Mouse (Mus musculus): Measurements from ENCODE around the gene Zfp62.

Zfp62 gene

GRCm38 (mm10) chr11:49203771-49204497 lies 842 bp downstream of the Zfp62 start:
- CTCF ChIA-PET, result interaction anchor here (1.1 kb wide), 1 partner anchor 36 kb away, joined by 5 read pairs; no protein-coding TSS in a partner anchor

- CTCF ChIA-PET, result interaction anchor here (0.6 kb wide), 2 partner anchors 367 to 409 kb away, joined by 3 read pairs; no protein-coding TSS in a partner anchor
These were observed 2.0 kb downstream of the Zfp62 start for GRCm38 (mm10) chr11:49205080-49205590.

GRCm38 (mm10) chr11:49207495-49207894 lies 4.4 kb downstream of the Zfp62 start:
- CTCF ChIA-PET, result interaction anchor here (0.6 kb wide), 2 partner anchors 68 to 435 kb away, joined by 4 read pairs; no protein-coding TSS in a partner anchor

- CTCF ChIA-PET, result no interaction called here
These were observed 9.5 kb downstream of the Zfp62 start for GRCm38 (mm10) chr11:49212577-49212976.

- CTCF ChIA-PET, result interaction anchor here (0.6 to 0.8 kb wide), 2 partner anchors 26 to 27 kb away, joined by 3 read pairs; no protein-coding TSS in a partner anchor
These were observed 10.4 kb downstream of the Zfp62 start for GRCm38 (mm10) chr11:49213505-49213904.

GRCm38 (mm10) chr11:49219271-49219670 lies 16.2 kb downstream of the Zfp62 start:
- CTCF ChIA-PET, result no interaction called here

GRCm38 (mm10) chr11:49224455-49224854 lies 21.4 kb downstream of the Zfp62 start:
- CTCF ChIA-PET, result interaction anchor here (0.7 kb wide), 1 partner anchor 39 kb away, joined by 3 read pairs; no protein-coding TSS in a partner anchor

GRCm38 (mm10) chr11:49232781-49233180 lies 29.7 kb downstream of the Zfp62 start:
- CTCF ChIA-PET, result no interaction called here

- CTCF ChIA-PET, result no interaction called here
These were observed 32.5 kb downstream of the Zfp62 start for GRCm38 (mm10) chr11:49235459-49236207.

GRCm38 (mm10) chr11:49236891-49237290 lies 33.8 kb downstream of the Zfp62 start:
- CTCF ChIA-PET, result no interaction called here

GRCm38 (mm10) chr11:49237532-49237931 lies 34.4 kb downstream of the Zfp62 start:
- CTCF ChIA-PET, result no interaction called here

GRCm38 (mm10) chr11:49240310-49240709 lies 37.2 kb downstream of the Zfp62 start:
- CTCF ChIA-PET, result interaction anchor here (0.6 to 1.5 kb wide), 3 partner anchors 27 to 37 kb away, joined by 3 to 5 read pairs (median 3); partner anchors contain the start of gene Zfp62

- CTCF ChIA-PET, result interaction anchor here (0.6 to 1.5 kb wide), 2 partner anchors 27 to 37 kb away, joined by 3 to 5 read pairs; partner anchors contain the start of gene Zfp62
These were observed 37.8 kb downstream of the Zfp62 start for GRCm38 (mm10) chr11:49240874-49241273.

- CTCF ChIA-PET, result interaction anchor here (0.7 kb wide), 1 partner anchor 39 kb away, joined by 10 read pairs; no protein-coding TSS in a partner anchor
These were observed 38.4 kb downstream of the Zfp62 start for GRCm38 (mm10) chr11:49241471-49241870.

GRCm38 (mm10) chr11:49242944-49243626 lies 40.0 kb downstream of the Zfp62 start:
- CTCF ChIA-PET, result interaction anchor here (0.6 kb wide), 1 partner anchor 969 kb away, joined by 10 read pairs; no protein-coding TSS in a partner anchor

GRCm38 (mm10) chr11:49243727-49244594 lies 40.9 kb downstream of the Zfp62 start, which contains the start of gene Mgat1:
Mgat1 (plus strand) TSS chr11:49244191.
- CTCF ChIA-PET, result no interaction called here

- CTCF ChIA-PET, result no interaction called here
These were observed 41.5 kb downstream of the Zfp62 start for GRCm38 (mm10) chr11:49244595-49244930.

- CTCF ChIA-PET, result no interaction called here
These were observed 42.1 kb downstream of the Zfp62 start for GRCm38 (mm10) chr11:49245176-49245575.

- CTCF ChIA-PET, result interaction anchor here (0.5 kb wide), 1 partner anchor 377 kb away, joined by 3 read pairs; no protein-coding TSS in a partner anchor
These were observed 42.7 kb downstream of the Zfp62 start for GRCm38 (mm10) chr11:49245634-49246415.

- CTCF ChIA-PET, result no interaction called here
These were observed 43.4 kb downstream of the Zfp62 start for GRCm38 (mm10) chr11:49246523-49246922.

All from spleen, embryonic (tissue).